Mouse (Mus musculus) CD4-positive, CD25-positive, alpha-beta regulatory T cell, adult 4 months (primary cell): ENCODE data around the gene Mylk2. TPM values are rescaled to one million over a fixed set of nuclear protein-coding genes. Genes with fewer than 3 reads are reported as not detected.

Experiments used
- ATAC-seq: one replicate; pipeline ENCODE4 v1.8.0; 2017
- polyA plus RNA-seq, 2 experiments: library from polyadenylated mRNA; unstranded; fragments of 100-300 nt; shearing (Covaris generic); gene quantifications; one replicate each; pipeline ENCODE4 v1.2.1; 2017

Gene Mylk2
- polyA plus RNA-seq, 2 experiments from 2014 or later, result not detected

- ATAC-seq, result peak; percentile 96
Observed at GRCm38 (mm10) chr2:152914310-152915120, 3.4 kb downstream of the Mylk2 start.

DNA sequence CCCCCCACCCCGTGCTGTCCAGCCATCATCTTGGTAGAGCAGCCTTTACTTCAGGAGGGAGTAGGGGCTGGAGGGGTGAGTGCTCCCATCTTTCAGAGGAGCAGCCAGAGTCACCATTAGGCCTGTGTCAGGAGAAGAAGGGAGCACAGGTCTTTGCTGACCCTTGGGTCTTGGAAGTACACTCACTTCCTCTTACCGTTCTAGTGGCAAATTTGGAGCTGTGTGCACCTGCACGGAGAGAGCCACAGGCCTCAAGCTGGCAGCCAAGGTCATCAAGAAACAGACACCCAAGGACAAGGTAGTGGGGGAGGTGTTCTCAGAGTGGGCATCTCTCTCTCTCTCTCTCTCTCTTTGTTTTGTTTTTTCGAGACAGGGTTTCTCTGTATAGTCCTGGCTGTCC, 4.3 kb downstream of the Mylk2 start:
- no peak for ATAC-seq

DNA sequence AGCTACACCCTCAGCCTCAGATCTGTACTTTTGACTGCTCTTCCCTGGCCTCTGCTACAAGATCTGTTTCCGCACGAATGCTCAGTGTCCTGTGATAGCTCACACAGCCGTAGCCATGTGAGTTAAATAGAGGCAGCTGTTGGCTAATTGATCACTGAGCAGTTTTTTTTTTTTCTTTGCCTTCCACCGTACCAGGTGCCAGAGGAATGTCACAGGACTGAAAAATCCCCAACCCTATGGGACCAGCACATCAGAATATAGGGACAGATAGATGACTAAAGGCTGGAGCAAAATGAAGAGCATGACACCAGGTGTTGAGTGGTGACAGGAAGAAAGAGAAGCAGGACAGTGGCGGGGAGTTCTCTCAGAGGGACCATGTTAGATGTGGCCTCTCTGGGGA, 5.0 kb downstream of the Mylk2 start:
- ATAC-seq, result no peak

- ATAC-seq, result no peak
Observed at GRCm38 (mm10) chr2:152917671-152918070, 6.5 kb downstream of the Mylk2 start.

- ATAC-seq, result no peak
Observed at GRCm38 (mm10) chr2:152922376-152922775, 11.2 kb downstream of the Mylk2 start.

- ATAC-seq, result no peak
Observed at GRCm38 (mm10) chr2:152923621-152924020, 12.5 kb downstream of the Mylk2 start.

GRCm38 (mm10) chr2:152924128-152924527, 13.0 kb downstream of the Mylk2 start:
- no peak for ATAC-seq

- ATAC-seq, result no peak
Observed at GRCm38 (mm10) chr2:152924543-152924942, 13.4 kb downstream of the Mylk2 start.

- ATAC-seq, result no peak
Observed at GRCm38 (mm10) chr2:152925189-152925872, 14.2 kb downstream of the Mylk2 start.

DNA sequence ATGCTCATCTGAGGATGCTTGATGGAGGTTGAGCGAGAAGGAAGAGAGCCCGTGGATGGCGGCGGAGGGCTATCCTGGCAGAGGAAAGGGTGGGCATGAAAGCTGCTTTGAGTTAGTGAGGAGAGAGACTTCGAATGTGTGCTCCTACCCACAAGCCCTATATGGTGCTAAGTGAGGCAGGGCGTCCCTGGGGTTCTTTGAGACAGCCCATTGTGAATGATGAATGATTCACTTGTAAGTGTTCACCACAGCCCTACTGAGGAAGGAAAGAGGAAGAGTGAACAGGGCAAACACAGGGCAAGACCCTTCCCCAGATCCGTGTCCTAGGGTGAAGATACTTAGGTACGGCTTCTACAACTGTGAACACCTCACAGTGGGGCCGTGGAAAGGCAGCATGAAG, 15.7 kb downstream of the Mylk2 start:
- ATAC-seq, result no peak

GRCm38 (mm10) chr2:152927371-152927770, 16.2 kb downstream of the Mylk2 start:
- no peak for ATAC-seq

DNA sequence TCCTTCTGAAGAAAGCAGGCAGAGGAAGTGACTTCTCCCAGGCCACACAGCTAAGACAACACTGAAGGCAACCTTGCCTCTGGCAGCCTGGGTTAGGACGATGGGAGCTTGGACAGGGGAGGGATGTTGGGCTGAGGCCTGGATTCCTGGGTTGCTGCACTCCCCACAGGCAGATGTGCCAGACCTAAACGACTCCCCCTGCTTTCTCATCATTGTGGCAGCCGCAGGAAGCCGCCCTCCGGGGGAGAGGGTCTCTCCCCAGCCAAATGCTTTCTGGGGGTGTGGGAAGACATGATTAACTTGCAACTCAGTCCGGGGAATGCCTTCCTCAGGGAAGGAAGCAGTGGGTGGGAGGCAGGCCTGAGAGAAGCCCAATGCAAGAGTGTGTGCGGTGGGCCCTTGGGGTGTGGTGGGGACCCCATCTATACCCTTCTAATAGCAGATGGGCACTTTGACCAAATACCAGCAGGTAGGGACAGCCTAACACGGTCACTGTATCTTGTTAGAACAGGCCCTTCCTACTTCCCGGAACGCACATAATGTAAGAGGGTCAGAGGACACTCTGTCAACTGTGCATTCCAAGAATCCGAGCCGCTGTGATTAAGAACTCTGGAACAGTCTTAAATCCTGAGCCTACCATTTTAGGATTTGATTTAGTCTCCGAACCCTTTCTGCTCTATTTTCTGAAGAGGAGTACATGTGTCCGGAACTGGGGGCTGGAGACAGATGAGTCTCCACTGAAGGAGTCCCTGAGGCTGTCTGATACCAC, 17.3 kb downstream of the Mylk2 start:
- ATAC-seq, result no peak

- no peak for ATAC-seq
Observed at GRCm38 (mm10) chr2:152928988-152929370, 17.8 kb downstream of the Mylk2 start.

DNA sequence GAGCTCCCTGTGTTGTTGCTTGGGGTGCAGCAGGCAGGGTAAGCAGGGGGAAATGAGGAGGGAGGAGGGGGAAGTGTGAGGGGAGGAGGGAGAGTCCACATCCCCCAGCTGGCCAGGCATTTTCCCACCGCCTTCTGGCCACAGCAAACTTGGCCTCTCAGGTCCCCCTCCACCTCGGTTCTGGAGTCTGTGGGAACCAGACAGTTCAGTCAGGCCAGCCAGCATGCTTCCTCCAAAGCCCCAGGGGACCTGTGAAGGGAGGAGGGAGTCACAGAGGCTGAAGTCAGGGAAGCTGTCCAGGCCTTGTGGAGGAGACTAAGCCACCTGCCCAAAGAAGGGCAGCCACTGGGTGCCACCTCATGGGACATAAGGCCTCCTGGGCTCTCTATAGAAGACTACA, 19.1 kb downstream of the Mylk2 start:
- ATAC-seq, result no peak

DNA sequence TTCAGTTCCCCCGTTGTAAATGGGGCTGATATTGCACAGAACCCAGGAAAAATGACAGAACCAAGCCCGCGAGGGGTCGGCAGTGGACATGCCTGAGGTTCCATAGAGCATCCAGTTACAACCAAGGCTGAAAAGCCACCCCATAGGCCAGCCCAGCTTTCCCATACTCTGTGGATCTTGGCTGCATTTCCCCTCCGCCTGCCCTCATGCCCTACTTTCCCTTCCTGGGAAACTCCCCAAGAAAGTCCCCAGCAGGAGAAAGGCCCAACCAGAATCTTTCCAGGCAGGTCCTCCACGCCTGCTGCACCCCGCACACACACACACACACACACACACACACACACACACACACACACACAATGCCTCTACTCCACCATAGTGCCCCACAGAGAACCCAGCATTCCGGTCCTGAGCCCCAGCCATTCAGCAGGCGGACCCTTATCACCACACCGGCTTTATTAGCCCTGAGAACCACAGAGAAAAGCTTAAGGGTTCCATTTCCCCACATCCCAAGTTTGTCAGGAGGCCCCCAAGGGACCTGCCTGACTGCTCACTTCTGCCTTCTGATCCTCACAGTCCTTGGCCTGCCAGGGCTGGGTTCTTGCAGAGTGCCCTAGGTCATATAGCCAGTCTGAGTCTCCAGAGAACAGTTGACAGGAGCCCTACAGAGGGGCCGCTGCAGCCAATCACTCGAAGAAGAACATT, 20.5 kb downstream of the Mylk2 start:
- ATAC-seq, result no peak

GRCm38 (mm10) chr2:152933048-152933447, 21.9 kb downstream of the Mylk2 start, which contains the start of gene Foxs1:
Gene Foxs1, minus strand, starts transcription at chr2:152933208.
- ATAC-seq, result no peak

GRCm38 (mm10) chr2:152933614-152934013, 22.5 kb downstream of the Mylk2 start:
- no peak for ATAC-seq

GRCm38 (mm10) chr2:152939846-152940245, 28.7 kb downstream of the Mylk2 start:
- no peak for ATAC-seq

DNA sequence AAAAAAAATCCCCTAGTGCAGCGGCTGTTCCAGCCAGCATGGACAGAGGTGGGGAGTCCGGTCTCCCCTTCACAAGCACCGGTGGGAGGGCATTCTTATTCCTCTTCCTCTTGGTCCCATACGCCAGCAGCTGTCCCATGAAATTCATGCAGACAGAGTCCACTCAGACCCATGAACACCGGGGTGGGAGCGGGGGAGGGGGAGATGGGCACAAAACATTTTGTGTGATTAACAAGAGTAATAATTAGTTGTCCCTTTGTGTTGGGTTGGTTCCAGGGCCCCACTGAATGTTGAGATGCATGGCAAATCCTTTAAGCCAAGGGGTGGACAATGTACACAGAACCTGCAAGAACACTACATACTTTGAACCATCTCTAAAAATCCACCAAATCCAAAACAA, 30.0 kb downstream of the Mylk2 start:
- no peak for ATAC-seq

DNA sequence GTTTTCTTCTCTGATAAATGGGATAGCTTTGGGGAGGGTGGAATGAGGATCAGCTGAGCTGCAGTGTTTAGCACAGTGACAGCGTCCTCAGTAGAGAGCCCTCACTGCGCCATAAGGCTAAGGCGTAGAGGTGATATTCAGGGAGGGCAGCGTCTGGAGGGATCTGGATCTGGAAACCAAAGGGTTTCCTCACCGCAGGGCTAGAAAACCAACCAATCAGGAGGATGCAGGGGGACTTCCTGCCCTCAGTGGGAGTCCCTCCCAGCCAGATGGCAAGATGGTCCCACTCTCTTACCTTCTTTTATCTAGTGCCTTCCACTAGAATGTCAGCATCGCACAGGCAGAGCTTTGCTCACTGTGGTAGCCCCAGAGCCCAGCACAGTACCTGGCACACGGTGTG, 30.6 kb downstream of the Mylk2 start:
- ATAC-seq, result no peak

- no peak for ATAC-seq
Observed at GRCm38 (mm10) chr2:152942898-152943515, 31.9 kb downstream of the Mylk2 start.

DNA sequence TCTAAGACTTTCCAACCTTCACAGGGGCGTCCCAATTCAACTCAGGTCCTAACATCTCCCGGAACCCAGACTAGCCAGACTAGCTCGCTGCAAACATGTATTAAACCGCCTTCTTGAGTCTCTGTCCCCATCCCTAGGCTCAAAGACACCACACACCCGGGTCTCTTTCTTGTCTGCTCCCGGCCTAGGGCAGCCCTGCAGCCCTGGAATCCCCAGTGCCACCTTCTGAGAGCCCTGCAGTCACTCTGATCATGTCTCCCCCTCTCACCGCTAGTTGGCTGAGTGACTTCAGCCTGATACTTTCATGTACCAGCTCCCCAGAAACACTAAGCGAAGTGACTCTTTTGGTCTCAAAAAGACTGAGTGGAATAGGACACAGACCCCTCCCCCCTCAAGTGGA, 32.4 kb downstream of the Mylk2 start:
- ATAC-seq, result no peak
